Mouse (Mus musculus) layer of hippocampus, postnatal 25 days (tissue): ENCODE results near the gene Pvrig. TPM values are rescaled to one million over a fixed set of nuclear protein-coding genes. Genes with fewer than 3 reads are reported as not detected.
"Not testable (repeated sequence)": the region's sequence is repeated elsewhere in the genome, so short reads cannot be mapped to it uniquely, and the experiment has no call there.

Source experiments
- DNase-seq, 2 experiments: peaks; one replicate each; pipeline ENCODE4 v3.0.0; 2022; ENCODE audit warnings: mixed read lengths in 2 of 2, low spot score in 1 of 2; ENCODE audit errors: extremely low spot score in 1 of 2
- total RNA-seq, 2 experiments: library from RNA; stranded (reverse); gene quantifications; 2 replicates each; pipeline ENCODE4 v1.2.3; 2021

The Pvrig gene
- total RNA-seq = not detected

GRCm38 (mm10) chr5:138341661-138342060, at the start of gene Pvrig:
Gene Pvrig (plus strand): TSS chr5:138341961.
- DNase-seq = no peak

- DNase-seq = no peak
These were observed 47.6 kb upstream of the Pvrig start for GRCm38 (mm10) chr5:138294158-138294557.

- no peak for DNase-seq
These were observed 42.1 kb upstream of the Pvrig start for GRCm38 (mm10) chr5:138299613-138300012.

- no peak for DNase-seq
These were observed 29.0 kb upstream of the Pvrig start for GRCm38 (mm10) chr5:138312795-138313194.

GRCm38 (mm10) chr5:138343216-138343615, 1.5 kb downstream of the Pvrig start:
- no peak for DNase-seq

- DNase-seq = not testable (repeated sequence)
These were observed 21.4 kb downstream of the Pvrig start for GRCm38 (mm10) chr5:138363208-138363607.

GRCm38 (mm10) chr5:138365347-138365746, 23.6 kb downstream of the Pvrig start:
- DNase-seq = not testable (repeated sequence)

Other genes starting within 250 kb of the Pvrig start
- gene Zscan21, start 225.1 kb upstream of the Pvrig start, total RNA-seq = 10 to 100 TPM; 14.1 to 16.7 TPM
- gene Zfp113, start 186.2 kb upstream of the Pvrig start, total RNA-seq = 10 to 100 TPM; 12.8 to 15.3 TPM
- gene Cops6, start 180.9 kb upstream of the Pvrig start, total RNA-seq = 100 to 1,000 TPM; 136 to 143 TPM
- 10 to 100 TPM; 22.8 to 26.7 TPM for gene Ap4m1, start 170.0 kb upstream of the Pvrig start, total RNA-seq
- 10 to 100 TPM; 18.3 to 19.3 TPM for gene Mcm7, start 169.5 kb upstream of the Pvrig start, total RNA-seq
- 10 to 100 TPM; 40.5 to 42.7 TPM for gene Taf6, start 154.5 kb upstream of the Pvrig start, total RNA-seq
- 10 to 100 TPM; 15.7 to 16.1 TPM for gene Cnpy4, start 154.5 kb upstream of the Pvrig start, total RNA-seq
- 10 to 100 TPM in 1 of 2 experiments, 1 to 10 TPM in 1; 9.1 to 10.1 TPM for gene Mblac1, start 147.6 kb upstream of the Pvrig start, total RNA-seq
- gene Nxpe5, start 116.1 kb upstream of the Pvrig start, total RNA-seq = not detected
- 10 to 100 TPM; 55.9 to 58.9 TPM for gene Lamtor4, start 86.5 kb upstream of the Pvrig start, total RNA-seq
- gene BC037034, start 77.9 kb upstream of the Pvrig start, total RNA-seq = 10 to 100 TPM; 69.3 to 75.7 TPM
- 1 to 10 TPM; 2.3 to 3.1 TPM for gene Gal3st4, start 69.1 kb upstream of the Pvrig start, total RNA-seq
- not detected for gene Gm43720, start 62.0 kb upstream of the Pvrig start, total RNA-seq
- 1 to 10 TPM; 3.3 to 4.8 TPM for gene Gpc2, start 62.0 kb upstream of the Pvrig start, total RNA-seq
- 1 to 10 TPM; 1.3 to 1.4 TPM for gene Stag3, start 61.7 kb upstream of the Pvrig start, total RNA-seq
- 10 to 100 TPM; 24.9 to 26.3 TPM for gene Zfp157, start 99.5 kb downstream of the Pvrig start, total RNA-seq
- gene 1700123K08Rik, start 222.8 kb downstream of the Pvrig start, total RNA-seq = not detected